Mouse (Mus musculus) bone marrow macrophage, adult 2 months (primary cell): ENCODE results near the gene 9930021J03Rik.

ENCODE experiments used
- CTCF ChIP-seq: IDR thresholded peaks from 2 replicates; pipeline ENCODE4 v1.5.1; 2012; ENCODE audit warnings: low read depth, mild to moderate bottlenecking, low read length, moderate library complexity
- POLR2A ChIP-seq: IDR thresholded peaks from 2 replicates; pipeline ENCODE4 v1.6.1; 2012; ENCODE audit warnings: mild to moderate bottlenecking, low read depth, low read length, borderline replicate concordance

DNA sequence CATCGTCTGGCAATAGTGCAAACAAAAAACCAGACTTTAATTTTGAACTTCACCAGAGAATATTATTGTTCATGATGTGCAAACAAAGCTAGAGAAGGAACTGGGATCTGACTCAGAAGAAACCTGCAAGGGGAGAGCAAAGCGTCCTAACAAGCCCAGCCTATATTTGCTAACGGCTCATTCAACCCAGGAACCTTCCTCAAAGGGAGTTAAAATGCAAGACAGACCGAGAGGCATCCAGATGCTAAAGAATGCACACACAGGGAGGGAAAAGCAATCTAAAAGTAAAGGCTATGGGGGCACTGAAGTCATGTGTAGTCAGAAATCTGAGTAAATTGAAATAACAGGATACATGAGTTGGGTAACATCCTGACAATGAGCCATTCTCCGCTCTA lies 37.8 kb upstream of the 9930021J03Rik start:
- no peak for TF ChIP-seq CTCF
- TF ChIP-seq POLR2A, result no peak
